Mouse (Mus musculus): ENCODE results near the gene Rad23a. TPM values are rescaled to one million over a fixed set of nuclear protein-coding genes. Genes with fewer than 3 reads are reported as not detected.
A peak's percentile ranks its signal among the peaks of the same experiment; 100 is the strongest.

Gene Rad23a
- polyA plus RNA-seq (2014; fragmentation: Nextera tagmentation; extraction: Ambion mirVana) = 188 and 191 TPM in 2 replicates

DNA sequence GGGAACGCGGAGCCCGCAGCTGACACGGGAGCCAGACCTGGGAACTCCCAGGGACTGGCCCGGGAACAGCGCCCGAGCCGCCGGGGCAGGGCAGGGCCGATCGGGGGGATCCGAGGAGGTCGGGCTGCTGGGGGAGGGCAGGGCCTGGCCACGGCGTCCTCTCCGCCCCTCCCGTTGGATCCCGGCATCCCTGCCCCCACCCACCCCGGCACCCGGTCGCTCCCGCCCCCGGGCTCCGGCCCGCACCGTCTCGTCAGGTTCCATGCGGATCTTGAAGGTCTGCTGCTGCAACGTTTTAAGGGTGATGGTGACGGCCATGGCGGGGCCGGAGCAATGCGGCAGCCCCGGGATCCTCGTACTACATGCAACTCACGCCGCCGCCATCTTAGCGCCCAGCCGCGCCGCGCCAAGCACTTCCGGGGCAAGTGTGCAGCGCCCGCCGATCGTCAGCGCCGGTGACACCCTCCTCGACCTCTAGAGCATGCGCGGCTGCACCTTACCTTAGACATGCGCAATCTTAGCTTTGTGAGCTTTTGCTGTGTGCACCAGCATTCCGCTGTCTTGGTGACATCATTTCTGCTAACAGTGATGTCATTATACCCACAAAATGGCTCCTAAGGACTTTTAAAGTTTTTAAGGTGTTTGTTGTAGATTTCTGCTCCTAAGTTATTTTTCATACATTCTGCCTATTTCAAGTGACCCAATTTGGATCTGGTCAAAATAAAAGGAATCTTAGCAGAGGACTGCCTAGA lies at the start of gene Rad23a:
Gene Rad23a, minus strand, starts transcription at position 418 of the 752 bp plus-strand sequence.
- peaks cover 45% of the 10 kb centered on the region for H3K4me1 ChIP-seq (replicated peaks; ENCODE audit: control insufficient read depth, insufficient read depth, low read length)

DNA sequence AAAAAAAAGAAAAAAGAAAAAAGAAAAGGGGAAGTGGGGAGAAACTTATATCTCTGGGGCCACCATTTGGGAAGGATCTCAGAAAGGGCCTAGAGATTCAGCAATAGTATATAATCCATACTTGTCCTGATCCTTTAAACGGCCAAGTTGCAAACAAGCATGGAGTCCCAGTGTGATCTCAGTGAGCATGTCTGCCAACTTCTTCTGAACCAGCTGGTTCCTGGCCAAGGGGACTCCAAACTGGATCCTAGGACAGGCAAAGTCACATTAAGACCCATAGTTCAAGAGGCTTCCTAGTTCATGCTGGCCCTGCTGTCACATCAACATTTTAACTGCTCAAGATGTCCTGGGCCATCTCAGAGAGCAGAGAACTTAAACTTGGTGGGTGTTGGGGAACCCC lies 48.7 kb upstream of the Rad23a start:
- WGBS = 94% methylated on average over 1 of the region's 1 CpGs
- Histone ChIP-seq H3K4me2 (no peak overlapping the region), H3K27me3 (replicated peaks; ENCODE audit: control insufficient read depth, insufficient read depth, low read length) (no peaks in the 10 kb centered on the region), H3K9ac (ENCODE audit: low read depth, low read length) (no peak overlapping the region), H3K36me3 (ENCODE audit: control insufficient read depth, insufficient read depth, low read length) (peaks cover 26% of the 10 kb centered on the region; the same call in 1 of the 2 replicates), H3K4me1 (replicated peaks; ENCODE audit: control insufficient read depth, insufficient read depth, low read length) (peaks cover 12% of the 10 kb centered on the region), H3K4me3 (ENCODE audit: low read depth, low read length) (no peak overlapping the region), H3K9me3 (ENCODE audit: control insufficient read depth, low read length) (no peaks in the 10 kb centered on the region), H3K27ac (ENCODE audit: low read depth, low read length) (no peak overlapping the region)
- no peak for DNase-seq (ENCODE audit: low spot score)
- ATAC-seq (replicated peaks; ENCODE audit: low FRiP score) = no peak

More for the DNA sequence above, at the start of gene Rad23a:
- peak within 1 kb of the TSS; percentile 94 for H3K9ac ChIP-seq (ENCODE audit: low read depth, low read length)
- WGBS = under 1% methylated on average over 55 of the region's 55 CpGs
- H3K4me3 ChIP-seq (ENCODE audit: low read depth, low read length) = peak within 1 kb of the TSS; percentile 95
- no peaks in the 10 kb centered on the region for H3K9me3 ChIP-seq (ENCODE audit: control insufficient read depth, low read length)
- peak within 1 kb of the TSS; percentile 97 for H3K27ac ChIP-seq (ENCODE audit: low read depth, low read length)
- DNase-seq (ENCODE audit: low spot score) (peak; percentile 91), ATAC-seq (replicated peaks; ENCODE audit: low FRiP score) (peak; percentile 88)
- H3K36me3 ChIP-seq (ENCODE audit: control insufficient read depth, insufficient read depth, low read length) = peaks cover 59% of the 10 kb centered on the region
- no peaks in the 10 kb centered on the region for H3K27me3 ChIP-seq (replicated peaks; ENCODE audit: control insufficient read depth, insufficient read depth, low read length)
- H3K4me2 ChIP-seq = peak within 1 kb of the TSS; percentile 67

DNA sequence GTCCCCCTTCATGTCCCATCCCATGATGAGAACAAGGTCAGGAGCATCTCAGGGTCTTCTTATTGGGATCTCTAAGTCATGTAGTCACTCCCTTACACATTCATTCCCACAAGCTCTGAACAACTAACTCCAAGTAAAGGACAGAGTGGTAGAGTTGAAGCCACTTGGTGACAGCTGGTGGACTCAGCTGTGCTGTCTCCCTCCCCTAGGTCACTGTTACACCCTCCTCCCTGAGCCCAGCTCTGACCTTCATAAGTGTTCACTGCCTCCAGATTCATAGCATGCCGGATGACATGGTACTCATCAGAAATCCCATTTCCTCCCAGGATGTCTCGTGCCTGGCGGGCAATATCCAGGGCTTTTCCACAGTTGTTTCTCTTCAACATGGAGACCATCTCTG lies 47.8 kb upstream of the Rad23a start:
- ATAC-seq (replicated peaks; ENCODE audit: low FRiP score) (no peak), DNase-seq (ENCODE audit: low spot score) (no peak)
- Histone ChIP-seq H3K4me3 (ENCODE audit: low read depth, low read length) (no peak overlapping the region), H3K9ac (ENCODE audit: low read depth, low read length) (no peak overlapping the region), H3K4me1 (replicated peaks; ENCODE audit: control insufficient read depth, insufficient read depth, low read length) (peaks cover 10% of the 10 kb centered on the region), H3K9me3 (ENCODE audit: control insufficient read depth, low read length) (no peaks in the 10 kb centered on the region), H3K36me3 (ENCODE audit: control insufficient read depth, insufficient read depth, low read length) (peaks cover 26% of the 10 kb centered on the region; the same call in 1 of the 2 replicates), H3K27ac (ENCODE audit: low read depth, low read length) (no peak overlapping the region), H3K4me2 (no peak overlapping the region), H3K27me3 (replicated peaks; ENCODE audit: control insufficient read depth, insufficient read depth, low read length) (no peaks in the 10 kb centered on the region)
- 87% methylated on average over 3 of the region's 3 CpGs for WGBS

DNA sequence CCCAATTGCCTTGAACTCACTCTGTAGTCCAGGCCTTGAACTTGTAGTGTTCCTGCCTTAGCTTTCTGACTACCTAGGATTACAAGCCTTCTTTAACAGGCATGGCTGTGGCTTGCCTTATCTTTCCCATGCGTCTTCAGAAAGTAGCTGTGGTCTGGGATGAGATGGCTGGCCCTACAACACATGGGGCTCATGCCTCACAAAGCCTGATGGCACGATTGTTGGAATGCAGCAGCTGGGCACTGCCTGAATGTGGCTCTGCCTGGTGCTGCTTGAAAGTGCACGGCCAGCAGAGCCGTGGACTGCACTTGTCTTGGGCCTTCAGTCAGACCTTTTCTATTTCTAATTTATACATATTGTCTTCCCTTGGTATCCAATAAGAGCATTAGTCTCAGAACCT lies 44.3 kb upstream of the Rad23a start:
- no peak; the same call in 1 of the 2 replicates for ATAC-seq (replicated peaks; ENCODE audit: low FRiP score)
- Histone ChIP-seq H3K4me3 (ENCODE audit: low read depth, low read length) (no peak overlapping the region), H3K36me3 (ENCODE audit: control insufficient read depth, insufficient read depth, low read length) (peaks cover 19% of the 10 kb centered on the region; the same call in 1 of the 2 replicates), H3K27me3 (replicated peaks; ENCODE audit: control insufficient read depth, insufficient read depth, low read length) (no peaks in the 10 kb centered on the region), H3K27ac (ENCODE audit: low read depth, low read length) (no peak overlapping the region), H3K4me1 (replicated peaks; ENCODE audit: control insufficient read depth, insufficient read depth, low read length) (no peaks in the 10 kb centered on the region; the same call in 1 of the 2 replicates), H3K9me3 (ENCODE audit: control insufficient read depth, low read length) (no peaks in the 10 kb centered on the region), H3K4me2 (no peak overlapping the region), H3K9ac (ENCODE audit: low read depth, low read length) (no peak overlapping the region)
- WGBS = 72% methylated on average over 4 of the region's 4 CpGs
- no peak for DNase-seq (ENCODE audit: low spot score)

DNA sequence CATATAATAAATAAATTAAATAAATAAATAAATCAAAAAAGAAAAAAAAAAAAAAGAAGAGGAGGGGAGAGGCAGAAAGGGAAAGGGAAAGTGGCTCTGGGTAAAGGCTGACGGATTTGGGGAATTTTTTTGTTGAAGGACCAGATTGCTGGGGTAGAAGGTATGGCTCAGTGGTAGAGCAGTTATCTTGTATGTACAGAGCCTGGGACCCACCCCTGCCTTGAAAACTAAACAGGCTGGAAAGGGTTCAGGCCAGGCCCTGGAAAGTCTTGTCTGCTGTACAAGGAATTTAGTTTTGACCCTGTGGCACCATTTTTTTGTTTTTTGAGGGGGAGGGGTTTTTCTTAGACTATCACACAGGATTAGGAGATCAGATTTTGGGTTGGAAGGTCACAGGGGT lies 38.5 kb upstream of the Rad23a start:
- Histone ChIP-seq H3K9ac (ENCODE audit: low read depth, low read length) (no peak overlapping the region), H3K27me3 (replicated peaks; ENCODE audit: control insufficient read depth, insufficient read depth, low read length) (no peaks in the 10 kb centered on the region), H3K36me3 (ENCODE audit: control insufficient read depth, insufficient read depth, low read length) (no peaks in the 10 kb centered on the region; the same call in 1 of the 2 replicates), H3K27ac (ENCODE audit: low read depth, low read length) (no peak overlapping the region), H3K4me3 (ENCODE audit: low read depth, low read length) (no peak overlapping the region), H3K4me1 (replicated peaks; ENCODE audit: control insufficient read depth, insufficient read depth, low read length) (peaks cover 10% of the 10 kb centered on the region), H3K4me2 (no peak overlapping the region), H3K9me3 (ENCODE audit: control insufficient read depth, low read length) (no peaks in the 10 kb centered on the region)
- DNase-seq (ENCODE audit: low spot score) (no peak), ATAC-seq (replicated peaks; ENCODE audit: low FRiP score) (peak; percentile 57; the same call in 1 of the 2 replicates)
- 75% methylated on average over 1 of the region's 1 CpGs for WGBS

DNA sequence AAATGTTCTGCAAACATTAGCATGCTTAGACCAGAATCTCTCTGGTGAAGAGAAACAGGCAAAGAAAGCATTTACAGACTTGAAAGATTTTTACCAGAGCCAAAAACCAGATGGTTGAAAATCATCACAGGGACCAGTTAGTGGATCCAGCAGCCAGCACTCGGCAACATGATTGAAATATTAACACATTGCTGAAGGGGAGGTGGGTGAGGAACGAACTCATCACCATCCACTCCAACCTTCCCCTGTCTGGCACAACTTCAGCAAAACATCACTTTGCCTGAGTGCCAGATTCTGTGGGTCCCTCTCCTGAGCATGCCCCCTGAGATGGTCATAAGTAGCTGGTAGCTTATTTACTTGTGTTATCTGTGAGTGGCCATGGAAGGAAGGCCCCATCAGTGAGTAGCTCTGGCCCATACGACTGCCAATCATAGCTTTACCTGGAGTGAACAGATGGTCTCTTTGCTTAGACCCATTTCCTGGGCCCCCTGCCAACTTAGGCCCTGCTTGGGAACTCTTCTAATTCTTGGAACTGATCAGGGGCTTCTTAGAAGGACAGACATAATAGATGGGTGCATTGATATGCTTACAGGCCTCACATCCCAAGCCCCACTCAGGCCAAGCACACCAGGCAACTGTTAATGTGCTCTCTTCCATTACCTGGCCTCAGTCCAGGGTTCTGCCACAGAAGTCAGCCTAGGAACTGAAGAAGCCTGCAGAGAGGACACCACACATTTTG lies 37.0 kb upstream of the Rad23a start:
- no peak overlapping the region for H3K4me2 ChIP-seq
- DNase-seq (ENCODE audit: low spot score) = no peak
- H3K9me3 ChIP-seq (ENCODE audit: control insufficient read depth, low read length) = no peaks in the 10 kb centered on the region
- no peak overlapping the region for H3K27ac ChIP-seq (ENCODE audit: low read depth, low read length)
- WGBS = 77% methylated on average over 3 of the region's 3 CpGs
- no peaks in the 10 kb centered on the region; the same call in 1 of the 2 replicates for H3K36me3 ChIP-seq (ENCODE audit: control insufficient read depth, insufficient read depth, low read length)
- no peaks in the 10 kb centered on the region for H3K27me3 ChIP-seq (replicated peaks; ENCODE audit: control insufficient read depth, insufficient read depth, low read length)
- no peak overlapping the region for H3K4me3 ChIP-seq (ENCODE audit: low read depth, low read length)
- no peak for ATAC-seq (replicated peaks; ENCODE audit: low FRiP score)
- peaks cover 19% of the 10 kb centered on the region for H3K4me1 ChIP-seq (replicated peaks; ENCODE audit: control insufficient read depth, insufficient read depth, low read length)
- H3K9ac ChIP-seq (ENCODE audit: low read depth, low read length) = no peak overlapping the region

DNA sequence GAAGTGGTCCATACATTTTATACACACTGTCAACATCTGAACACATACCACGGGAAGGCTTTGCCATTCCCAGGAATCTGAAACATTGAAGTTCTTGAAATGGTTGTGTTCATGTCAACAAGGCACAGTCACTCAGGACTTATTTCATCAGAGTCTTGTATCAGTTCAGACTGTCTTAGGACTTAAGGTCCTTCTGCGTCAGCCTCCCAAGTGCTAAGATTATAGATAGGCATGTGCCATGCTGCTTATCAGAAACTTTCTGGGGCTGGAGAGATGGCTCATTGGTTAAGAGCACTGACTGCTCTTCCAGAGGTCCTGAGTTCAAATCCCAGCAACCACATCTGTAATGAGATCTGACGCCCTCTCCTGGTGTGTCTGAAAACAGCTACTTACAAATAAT lies 33.9 kb upstream of the Rad23a start:
- H3K4me2 ChIP-seq = no peak overlapping the region; the same call in 1 of the 2 replicates

DNA sequence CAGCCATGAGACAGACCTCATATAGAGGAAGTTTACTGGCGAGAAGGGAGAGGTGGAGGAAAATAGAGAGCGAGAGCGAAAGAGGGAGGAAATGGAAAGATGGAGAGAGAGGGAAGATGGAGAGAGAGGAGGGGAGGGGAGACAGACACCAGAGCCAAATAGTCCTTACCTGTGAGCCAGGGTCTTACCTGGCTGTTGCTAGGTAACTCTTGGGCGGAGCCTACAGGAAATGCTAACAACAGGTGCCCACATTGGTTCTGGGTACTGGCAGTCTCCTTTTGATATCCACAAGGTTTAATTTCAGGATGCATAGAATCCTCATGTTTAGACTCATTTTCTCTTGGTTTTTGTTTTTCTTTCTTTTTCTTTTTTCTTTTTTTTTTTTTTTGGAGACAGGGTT lies 32.6 kb upstream of the Rad23a start:
- DNase-seq (ENCODE audit: low spot score) (no peak), ATAC-seq (replicated peaks; ENCODE audit: low FRiP score) (no peak)
- H3K36me3 ChIP-seq (ENCODE audit: control insufficient read depth, insufficient read depth, low read length) = peaks cover 8% of the 10 kb centered on the region
- H3K27ac ChIP-seq (ENCODE audit: low read depth, low read length) = no peak overlapping the region
- H3K27me3 ChIP-seq (replicated peaks; ENCODE audit: control insufficient read depth, insufficient read depth, low read length) = no peaks in the 10 kb centered on the region
- H3K4me3 ChIP-seq (ENCODE audit: low read depth, low read length) = peak overlapping the region; percentile 55
- peaks cover 29% of the 10 kb centered on the region for H3K4me1 ChIP-seq (replicated peaks; ENCODE audit: control insufficient read depth, insufficient read depth, low read length)
- WGBS = 72% methylated on average over 4 of the region's 4 CpGs
- H3K4me2 ChIP-seq = peak overlapping the region; percentile 99
- peak overlapping the region; percentile 68 for H3K9ac ChIP-seq (ENCODE audit: low read depth, low read length)
- no peaks in the 10 kb centered on the region for H3K9me3 ChIP-seq (ENCODE audit: control insufficient read depth, low read length)

More for the DNA sequence above, 33.9 kb upstream of the Rad23a start:
- Histone ChIP-seq H3K9me3 (ENCODE audit: control insufficient read depth, low read length) (no peaks in the 10 kb centered on the region), H3K27me3 (replicated peaks; ENCODE audit: control insufficient read depth, insufficient read depth, low read length) (no peaks in the 10 kb centered on the region), H3K4me1 (replicated peaks; ENCODE audit: control insufficient read depth, insufficient read depth, low read length) (peaks cover 29% of the 10 kb centered on the region), H3K4me3 (ENCODE audit: low read depth, low read length) (no peak overlapping the region), H3K36me3 (ENCODE audit: control insufficient read depth, insufficient read depth, low read length) (0 out of 2 replicates have a peak, but pooled peaks cover 2% of the 10 kb centered on the region), H3K27ac (ENCODE audit: low read depth, low read length) (peak overlapping the region; percentile 43; the same call in 1 of the 2 replicates), H3K9ac (ENCODE audit: low read depth, low read length) (no peak overlapping the region)
- ATAC-seq (replicated peaks; ENCODE audit: low FRiP score) (no peak), DNase-seq (ENCODE audit: low spot score) (no peak)
- WGBS = 69% methylated on average over 3 of the region's 3 CpGs

Measured in liver, embryonic 11.5 days (tissue).